Mouse (Mus musculus): ENCODE measurements around the gene C2cd5. TPM values are rescaled to one million over a fixed set of nuclear protein-coding genes. Genes with fewer than 3 reads are reported as not detected.

Gene C2cd5
- polyA plus RNA-seq, 1 experiment = 84.7 TPM

DNA sequence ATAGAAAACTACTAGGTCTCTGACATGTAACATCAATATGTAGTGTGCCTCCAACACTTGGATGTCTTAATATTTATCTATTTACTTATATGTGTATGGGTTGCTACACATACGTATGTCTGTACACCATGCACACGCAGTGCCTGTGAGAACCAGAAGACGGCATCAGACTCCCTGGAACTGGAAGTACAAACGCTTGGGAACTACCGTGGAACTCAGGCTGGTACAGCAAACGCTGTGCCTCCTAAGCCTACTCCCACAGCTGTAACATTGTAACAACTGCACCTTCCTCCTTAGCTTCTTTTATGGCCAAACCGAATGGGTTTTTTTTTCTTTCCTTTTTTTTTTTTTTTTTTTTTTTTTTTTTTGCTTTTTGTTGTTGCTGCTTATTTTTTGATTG lies 10.4 kb upstream of the C2cd5 start:
- H3K4me1 ChIP-seq (ENCODE audit: control insufficient read depth, insufficient read depth, low read length) = no peaks in the 10 kb centered on the region
- no peak overlapping the region for H3K4me3 ChIP-seq (replicated peaks; ENCODE audit: insufficient read depth, low read depth, low read length)
- H3K27me3 ChIP-seq (ENCODE audit: control insufficient read depth, insufficient read depth, low read length) = no peaks in the 10 kb centered on the region
- 86% methylated on average over 7 of the region's 7 CpGs for WGBS
- no peak for DNase-seq
- no peak for TF ChIP-seq CTCF (IDR thresholded peaks at IDR 0.05; ENCODE audit: borderline replicate concordance, insufficient read depth, low read depth, low read length)
- TF ChIP-seq POLR2A (IDR thresholded peaks at IDR 0.05; ENCODE audit: borderline replicate concordance, insufficient read depth, low read length) = no peak
- H3K27ac ChIP-seq (ENCODE audit: insufficient read depth, low read length) = no peak overlapping the region

DNA sequence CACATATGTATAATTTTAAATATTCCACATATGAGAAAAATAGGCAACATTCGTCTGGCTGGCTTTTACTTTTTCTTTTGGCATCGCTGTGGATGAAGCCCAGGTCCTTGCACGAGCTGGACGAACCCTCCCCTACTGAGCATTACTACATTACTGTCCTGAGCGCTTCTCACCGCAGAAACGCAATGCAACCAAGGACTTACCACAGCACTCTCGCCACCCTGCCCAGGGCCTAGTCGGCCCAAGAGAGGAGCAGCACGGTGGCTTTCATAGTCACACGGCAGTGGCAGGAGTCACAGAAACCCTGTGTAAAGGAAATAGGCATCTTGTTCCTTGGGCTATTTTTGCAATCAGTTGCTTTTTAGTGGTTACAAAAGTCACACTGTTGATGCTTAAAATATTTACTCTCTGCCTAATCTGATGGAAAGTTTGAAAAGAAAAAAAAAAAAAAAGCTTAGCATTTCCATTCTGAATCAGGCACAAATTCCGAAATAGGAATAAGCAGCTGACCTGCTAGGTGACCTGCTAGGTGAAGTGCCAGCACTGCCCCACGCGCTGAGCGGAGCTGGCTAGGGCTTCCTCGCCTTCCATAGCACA lies 9.8 kb upstream of the C2cd5 start:
- H3K27me3 ChIP-seq (ENCODE audit: control insufficient read depth, insufficient read depth, low read length) = no peaks in the 10 kb centered on the region
- no peak for DNase-seq
- no peak overlapping the region for H3K27ac ChIP-seq (ENCODE audit: insufficient read depth, low read length)
- H3K4me1 ChIP-seq (ENCODE audit: control insufficient read depth, insufficient read depth, low read length) = no peaks in the 10 kb centered on the region
- no peak for TF ChIP-seq POLR2A (IDR thresholded peaks at IDR 0.05; ENCODE audit: borderline replicate concordance, insufficient read depth, low read length)
- TF ChIP-seq CTCF (IDR thresholded peaks at IDR 0.05; ENCODE audit: borderline replicate concordance, insufficient read depth, low read depth, low read length) = no peak
- no peak overlapping the region for H3K4me3 ChIP-seq (replicated peaks; ENCODE audit: insufficient read depth, low read depth, low read length)
- WGBS = 68% methylated on average over 16 of the region's 16 CpGs

DNA sequence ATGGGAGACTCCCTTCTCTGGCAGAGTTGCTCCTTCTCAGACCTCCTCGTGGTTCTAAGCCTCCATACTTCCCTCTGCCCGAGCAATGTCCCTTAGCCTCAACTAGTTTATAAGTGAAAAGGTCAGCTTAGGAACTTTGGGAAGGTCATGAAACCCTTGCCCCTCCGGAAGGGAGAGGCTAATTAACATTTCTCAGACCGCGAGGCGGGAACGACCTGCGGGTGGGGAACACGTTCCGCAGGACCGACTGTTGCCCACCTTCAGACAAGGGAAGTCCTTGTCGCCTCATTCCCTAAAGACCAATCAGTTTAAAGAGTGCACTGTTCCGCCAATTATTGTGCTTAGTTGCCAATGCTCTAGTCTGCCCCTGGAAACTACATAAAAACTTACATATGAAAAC lies 8.1 kb upstream of the C2cd5 start:
- Histone ChIP-seq H3K4me1 (ENCODE audit: control insufficient read depth, insufficient read depth, low read length) (no peaks in the 10 kb centered on the region), H3K4me3 (replicated peaks; ENCODE audit: insufficient read depth, low read depth, low read length) (no peak overlapping the region), H3K27ac (ENCODE audit: insufficient read depth, low read length) (no peak overlapping the region), H3K27me3 (ENCODE audit: control insufficient read depth, insufficient read depth, low read length) (no peaks in the 10 kb centered on the region)
- TF ChIP-seq CTCF (IDR thresholded peaks at IDR 0.05; ENCODE audit: borderline replicate concordance, insufficient read depth, low read depth, low read length) (no peak), POLR2A (IDR thresholded peaks at IDR 0.05; ENCODE audit: borderline replicate concordance, insufficient read depth, low read length) (no peak)
- 76% methylated on average over 13 of the region's 13 CpGs for WGBS
- DNase-seq = no peak

DNA sequence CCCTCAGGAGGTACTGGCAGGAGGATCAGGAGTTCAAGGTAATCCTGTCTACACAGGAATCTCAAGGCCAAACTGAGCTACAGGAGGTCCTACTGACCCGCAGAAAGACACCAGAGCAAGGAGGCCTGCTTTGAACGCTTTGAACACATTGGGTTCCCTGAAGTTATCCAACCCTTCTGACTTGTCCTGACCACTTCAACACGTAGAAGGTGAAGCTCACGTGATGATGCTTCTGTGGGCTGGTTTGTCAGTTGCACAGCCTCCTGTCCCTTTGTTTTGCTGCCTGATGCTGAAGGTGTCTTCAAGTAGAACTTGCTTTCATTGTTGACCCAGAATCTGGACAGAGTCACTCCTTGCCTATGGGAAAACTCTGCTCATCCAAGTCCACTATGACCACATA lies 7.7 kb upstream of the C2cd5 start:
- Histone ChIP-seq H3K4me1 (ENCODE audit: control insufficient read depth, insufficient read depth, low read length) (no peaks in the 10 kb centered on the region), H3K4me3 (replicated peaks; ENCODE audit: insufficient read depth, low read depth, low read length) (no peak overlapping the region), H3K27ac (ENCODE audit: insufficient read depth, low read length) (no peak overlapping the region), H3K27me3 (ENCODE audit: control insufficient read depth, insufficient read depth, low read length) (no peaks in the 10 kb centered on the region)
- WGBS = 89% methylated on average over 4 of the region's 4 CpGs
- TF ChIP-seq CTCF (IDR thresholded peaks at IDR 0.05; ENCODE audit: borderline replicate concordance, insufficient read depth, low read depth, low read length) (no peak), POLR2A (IDR thresholded peaks at IDR 0.05; ENCODE audit: borderline replicate concordance, insufficient read depth, low read length) (no peak)
- no peak for DNase-seq

DNA sequence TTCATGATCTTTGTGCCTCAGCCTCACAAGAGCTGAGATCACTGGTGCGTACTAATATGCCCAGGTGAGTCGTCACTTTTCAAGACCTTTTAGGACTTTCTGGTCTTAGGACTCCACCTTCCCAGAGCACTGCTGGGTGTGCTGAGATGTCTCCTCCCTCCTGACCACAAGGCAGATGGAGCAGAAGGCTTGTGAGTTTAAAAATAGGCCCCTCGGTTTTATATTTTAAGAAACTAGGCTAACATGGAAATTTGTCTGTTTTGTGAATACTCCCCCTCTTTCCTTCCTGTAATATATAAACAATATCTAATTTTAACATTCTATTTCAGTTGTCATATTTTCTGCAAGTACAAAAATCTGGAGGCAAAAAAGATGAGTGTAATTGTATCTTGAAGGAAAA lies 5.8 kb upstream of the C2cd5 start:
- H3K27ac ChIP-seq (ENCODE audit: insufficient read depth, low read length) = no peak overlapping the region
- DNase-seq = no peak
- TF ChIP-seq CTCF (IDR thresholded peaks at IDR 0.05; ENCODE audit: borderline replicate concordance, insufficient read depth, low read depth, low read length) = no peak
- no peak for TF ChIP-seq POLR2A (IDR thresholded peaks at IDR 0.05; ENCODE audit: borderline replicate concordance, insufficient read depth, low read length)
- WGBS = 61% methylated on average over 3 of the region's 3 CpGs
- no peaks in the 10 kb centered on the region for H3K4me1 ChIP-seq (ENCODE audit: control insufficient read depth, insufficient read depth, low read length)
- no peak overlapping the region for H3K4me3 ChIP-seq (replicated peaks; ENCODE audit: insufficient read depth, low read depth, low read length)
- no peaks in the 10 kb centered on the region for H3K27me3 ChIP-seq (ENCODE audit: control insufficient read depth, insufficient read depth, low read length)

DNA sequence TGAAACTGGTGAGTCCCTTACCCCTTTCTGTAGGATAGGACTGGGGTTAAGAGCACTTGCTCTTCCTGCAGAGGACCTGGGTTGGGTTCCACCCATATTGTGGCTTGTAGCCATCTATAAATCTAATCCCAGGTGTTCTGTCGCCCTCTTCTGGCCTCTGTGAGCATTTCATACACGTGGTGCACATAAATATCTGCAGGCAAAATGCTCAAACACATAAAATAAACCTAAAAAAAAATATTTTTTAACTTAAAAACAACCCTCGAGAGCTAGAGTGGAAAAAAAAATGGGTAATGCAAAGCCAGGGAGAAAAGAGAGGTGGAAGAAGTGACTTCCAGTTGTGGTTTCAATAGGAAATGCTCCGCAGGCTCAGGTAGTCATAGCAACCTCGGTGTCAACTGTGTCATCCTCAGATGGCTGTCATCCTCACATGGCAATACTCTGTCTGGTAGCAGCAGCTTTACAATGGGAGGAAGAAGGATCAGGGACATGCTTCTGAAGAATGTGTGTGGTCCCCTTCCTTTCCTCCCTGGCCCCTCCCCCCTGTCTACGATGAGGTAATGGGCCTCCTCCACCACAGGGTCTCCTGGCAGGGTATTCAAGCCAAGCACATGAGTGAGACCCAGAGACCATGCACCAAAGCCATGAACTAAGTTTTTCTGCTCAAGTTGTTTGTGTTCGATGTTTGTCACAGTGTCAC lies 4.2 kb upstream of the C2cd5 start:
- H3K4me3 ChIP-seq (replicated peaks; ENCODE audit: insufficient read depth, low read depth, low read length) = no peak overlapping the region
- H3K4me1 ChIP-seq (ENCODE audit: control insufficient read depth, insufficient read depth, low read length) = no peaks in the 10 kb centered on the region
- no peak for DNase-seq
- TF ChIP-seq POLR2A (IDR thresholded peaks at IDR 0.05; ENCODE audit: borderline replicate concordance, insufficient read depth, low read length) (no peak), CTCF (IDR thresholded peaks at IDR 0.05; ENCODE audit: borderline replicate concordance, insufficient read depth, low read depth, low read length) (no peak)
- 58% methylated on average over 7 of the region's 7 CpGs for WGBS
- no peak overlapping the region for H3K27ac ChIP-seq (ENCODE audit: insufficient read depth, low read length)
- no peaks in the 10 kb centered on the region for H3K27me3 ChIP-seq (ENCODE audit: control insufficient read depth, insufficient read depth, low read length)

DNA sequence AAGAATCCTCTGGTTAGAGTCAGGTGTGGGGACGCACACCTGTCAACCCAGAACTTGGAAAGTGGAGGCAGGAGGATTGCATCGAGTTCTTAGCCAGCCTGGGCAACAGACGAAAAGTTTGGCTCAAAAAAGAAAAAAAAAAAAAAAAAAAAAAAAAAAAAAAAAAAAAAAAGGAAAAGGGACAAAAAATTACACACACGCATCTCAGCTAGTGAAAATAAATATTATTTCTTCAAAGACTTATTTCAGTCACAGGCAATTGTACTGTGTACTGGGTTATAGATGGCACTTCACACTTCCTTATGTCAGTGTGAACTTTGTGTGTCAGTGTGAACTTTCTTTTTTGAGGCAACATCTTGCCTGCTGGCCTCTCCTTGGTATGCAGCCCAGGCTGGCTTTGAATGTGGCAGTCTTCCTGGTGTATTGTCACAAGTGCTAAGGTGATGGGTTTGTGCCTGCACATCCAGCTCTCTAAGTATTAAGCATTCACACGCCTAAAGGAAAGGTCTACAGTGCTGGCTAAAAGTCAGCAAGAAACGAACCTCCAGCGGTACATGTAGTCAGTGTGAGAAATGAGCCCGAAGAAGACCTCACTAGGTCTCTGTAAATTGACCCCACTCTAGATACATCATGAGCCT lies 656 bp upstream of the C2cd5 start:
- 31% methylated on average over 8 of the region's 8 CpGs for WGBS
- DNase-seq = peak in 1 of 2 experiments; percentile 16
- TF ChIP-seq CTCF (IDR thresholded peaks at IDR 0.05; ENCODE audit: borderline replicate concordance, insufficient read depth, low read depth, low read length) (no peak), POLR2A (IDR thresholded peaks at IDR 0.05; ENCODE audit: borderline replicate concordance, insufficient read depth, low read length) (no peak)
- H3K4me1 ChIP-seq (ENCODE audit: control insufficient read depth, insufficient read depth, low read length) = peaks cover 4% of the 10 kb centered on the region; the same call in 1 of the 2 replicates
- H3K27me3 ChIP-seq (ENCODE audit: control insufficient read depth, insufficient read depth, low read length) = no peaks in the 10 kb centered on the region
- peak overlapping the region; percentile 97 for H3K4me3 ChIP-seq (replicated peaks; ENCODE audit: insufficient read depth, low read depth, low read length)
- peak overlapping the region; percentile 26; the same call in 1 of the 2 replicates for H3K27ac ChIP-seq (ENCODE audit: insufficient read depth, low read length)

DNA sequence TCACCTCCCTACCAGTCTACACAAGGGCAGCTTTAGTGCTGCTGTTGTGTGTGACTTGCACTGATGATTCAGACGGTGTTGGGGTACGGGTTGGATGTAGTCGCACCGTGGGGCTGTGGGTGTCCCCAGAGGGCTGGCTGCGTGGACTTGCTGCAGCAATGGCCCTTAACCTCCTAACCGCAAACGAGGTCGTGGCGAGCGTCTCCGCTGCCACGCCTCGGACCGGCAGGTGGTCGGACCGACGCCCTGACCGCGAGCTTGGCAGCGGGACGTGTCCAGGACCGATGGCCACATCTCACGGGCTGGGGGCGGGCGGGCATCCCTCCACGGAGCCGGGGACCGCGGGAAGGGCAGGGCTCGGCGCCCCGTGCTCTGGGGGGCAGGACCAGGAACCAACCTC lies 660 bp downstream of the C2cd5 start:
- under 1% methylated on average over 32 of the region's 32 CpGs for WGBS
- no peak for DNase-seq
- peak overlapping the region; percentile 97 for H3K4me3 ChIP-seq (replicated peaks; ENCODE audit: insufficient read depth, low read depth, low read length)
- no peaks in the 10 kb centered on the region for H3K27me3 ChIP-seq (ENCODE audit: control insufficient read depth, insufficient read depth, low read length)
- TF ChIP-seq POLR2A (IDR thresholded peaks at IDR 0.05; ENCODE audit: borderline replicate concordance, insufficient read depth, low read length) (no peak), CTCF (IDR thresholded peaks at IDR 0.05; ENCODE audit: borderline replicate concordance, insufficient read depth, low read depth, low read length) (no peak)
- peak overlapping the region; percentile 93 for H3K27ac ChIP-seq (ENCODE audit: insufficient read depth, low read length)
- peaks cover 4% of the 10 kb centered on the region for H3K4me1 ChIP-seq (ENCODE audit: control insufficient read depth, insufficient read depth, low read length)

Measured in cerebellum, adult 2 months (tissue).